Mouse (Mus musculus): ENCODE results near the gene Kcnmb3. TPM values are rescaled to one million over a fixed set of nuclear protein-coding genes. Genes with fewer than 3 reads are reported as not detected.
"Not testable (repeated sequence)": the region's sequence is repeated elsewhere in the genome, so short reads cannot be mapped to it uniquely, and the experiment has no call there.

The Kcnmb3 gene
- polyA plus RNA-seq, 1 experiment from 2014 or later: not detected

GRCm38 (mm10) chr3:32429351-32429750 lies 62.7 kb downstream of the Kcnmb3 start:
- H3K36me3 ChIP-seq (ENCODE audit: control insufficient read depth, insufficient read depth, low read length); DNase-seq (ENCODE audit: low spot score); H3K4me3 ChIP-seq (ENCODE audit: low read depth, low read length); H3K27ac ChIP-seq (ENCODE audit: low read depth, low read length); H3K27me3 ChIP-seq (ENCODE audit: control insufficient read depth, insufficient read depth, low read length); H3K9ac ChIP-seq (ENCODE audit: low read length); H3K4me1 ChIP-seq (ENCODE audit: control insufficient read depth, insufficient read depth, low read length); H3K4me2 ChIP-seq (ENCODE audit: low read depth); ATAC-seq (ENCODE audit: insufficient read depth, low FRiP score, low TSS enrichment); H3K9me3 ChIP-seq (ENCODE audit: control insufficient read depth, low read length): not testable (repeated sequence)

- H3K4me2 ChIP-seq (ENCODE audit: low read depth): no peak overlapping the region
- H3K9me3 ChIP-seq (ENCODE audit: control insufficient read depth, low read length): no peaks in the 10 kb centered on the region
- H3K36me3 ChIP-seq (ENCODE audit: control insufficient read depth, insufficient read depth, low read length): no peaks in the 10 kb centered on the region
- no peak for DNase-seq (ENCODE audit: low spot score)
- H3K27ac ChIP-seq (ENCODE audit: low read depth, low read length): no peak overlapping the region
- H3K9ac ChIP-seq (ENCODE audit: low read length): no peak overlapping the region
- no peak for ATAC-seq (ENCODE audit: insufficient read depth, low FRiP score, low TSS enrichment)
- WGBS: 88% methylated on average over 4 of the region's 4 CpGs
- no peaks in the 10 kb centered on the region for H3K4me1 ChIP-seq (ENCODE audit: control insufficient read depth, insufficient read depth, low read length)
- H3K4me3 ChIP-seq (ENCODE audit: low read depth, low read length): no peak overlapping the region
- H3K27me3 ChIP-seq (ENCODE audit: control insufficient read depth, insufficient read depth, low read length): no peaks in the 10 kb centered on the region
Observed at GRCm38 (mm10) chr3:32428921-32429320, 63.1 kb downstream of the Kcnmb3 start.

GRCm38 (mm10) chr3:32428361-32428760 lies 63.7 kb downstream of the Kcnmb3 start:
- H3K4me3 ChIP-seq (ENCODE audit: low read depth, low read length): no peak overlapping the region
- no peaks in the 10 kb centered on the region for H3K9me3 ChIP-seq (ENCODE audit: control insufficient read depth, low read length)
- H3K4me1 ChIP-seq (ENCODE audit: control insufficient read depth, insufficient read depth, low read length): no peaks in the 10 kb centered on the region
- DNase-seq (ENCODE audit: low spot score): no peak
- no peak overlapping the region for H3K4me2 ChIP-seq (ENCODE audit: low read depth)
- no peaks in the 10 kb centered on the region for H3K36me3 ChIP-seq (ENCODE audit: control insufficient read depth, insufficient read depth, low read length)
- no peak overlapping the region for H3K9ac ChIP-seq (ENCODE audit: low read length)
- WGBS: 92% methylated on average over 3 of the region's 3 CpGs
- H3K27me3 ChIP-seq (ENCODE audit: control insufficient read depth, insufficient read depth, low read length): no peaks in the 10 kb centered on the region
- H3K27ac ChIP-seq (ENCODE audit: low read depth, low read length): no peak overlapping the region
- no peak for ATAC-seq (ENCODE audit: insufficient read depth, low FRiP score, low TSS enrichment)

- Histone ChIP-seq H3K9me3 (ENCODE audit: control insufficient read depth, low read length) (no peaks in the 10 kb centered on the region), H3K27ac (ENCODE audit: low read depth, low read length) (no peak overlapping the region), H3K36me3 (ENCODE audit: control insufficient read depth, insufficient read depth, low read length) (no peaks in the 10 kb centered on the region), H3K27me3 (ENCODE audit: control insufficient read depth, insufficient read depth, low read length) (no peaks in the 10 kb centered on the region), H3K4me3 (ENCODE audit: low read depth, low read length) (no peak overlapping the region), H3K9ac (ENCODE audit: low read length) (no peak overlapping the region), H3K4me2 (ENCODE audit: low read depth) (no peak overlapping the region), H3K4me1 (ENCODE audit: control insufficient read depth, insufficient read depth, low read length) (no peaks in the 10 kb centered on the region)
- DNase-seq (ENCODE audit: low spot score): no peak
- 89% methylated on average over 4 of the region's 4 CpGs for WGBS
- no peak for ATAC-seq (ENCODE audit: insufficient read depth, low FRiP score, low TSS enrichment)
Observed at GRCm38 (mm10) chr3:32427695-32428094, 64.3 kb downstream of the Kcnmb3 start.

Other genes with a start within 250 kb of the Kcnmb3 start
- 10.6 and 11.5 TPM in 2 replicates for gene Zmat3, start 126.2 kb downstream of the Kcnmb3 start, polyA plus RNA-seq (2014; fragmentation: Nextera tagmentation; extraction: Ambion mirVana)
- 17.2 and 23.0 TPM in 2 replicates for gene Pik3ca, start 94.6 kb downstream of the Kcnmb3 start, polyA plus RNA-seq (2014; fragmentation: Nextera tagmentation; extraction: Ambion mirVana)
- 48.4 TPM in 2 replicates for gene Zfp639, start 18.0 kb upstream of the Kcnmb3 start, polyA plus RNA-seq (2014; fragmentation: Nextera tagmentation; extraction: Ambion mirVana)
- 26.8 and 31.5 TPM in 2 replicates for gene Mfn1, start 37.2 kb upstream of the Kcnmb3 start, polyA plus RNA-seq (2014; fragmentation: Nextera tagmentation; extraction: Ambion mirVana)
- 53.2 and 57.4 TPM in 2 replicates for gene Gnb4, start 124.4 kb upstream of the Kcnmb3 start, polyA plus RNA-seq (2014; fragmentation: Nextera tagmentation; extraction: Ambion mirVana)
- gene Actl6a, start 214.1 kb upstream of the Kcnmb3 start, polyA plus RNA-seq (2014; fragmentation: Nextera tagmentation; extraction: Ambion mirVana): 233 and 237 TPM in 2 replicates
- 280 and 290 TPM in 2 replicates for gene Ndufb5, start 244.8 kb upstream of the Kcnmb3 start, polyA plus RNA-seq (2014; fragmentation: Nextera tagmentation; extraction: Ambion mirVana)
- 38.3 and 42.1 TPM in 2 replicates for gene Mrpl47, start 245.4 kb upstream of the Kcnmb3 start, polyA plus RNA-seq (2014; fragmentation: Nextera tagmentation; extraction: Ambion mirVana)

All from neural tube, embryonic 11.5 days (tissue).